ENCODE assay signal across 8 mouse cellular contexts in genomic region chr13:51975330-51975729, GRCm38 (mm10).
DNase-seq lines count a peak whose midpoint lies in the region; ATAC-seq and TF ChIP-seq lines count a peak whose summit lies in the region.

No protein-coding gene starts in this region.

- no peak; the same call in 1 of the 2 replicates for ATAC-seq in heart, embryonic 13.5 days (ENCODE audit: extremely low read depth, insufficient number of reproducible peaks, low FRiP score, low TSS enrichment)
- ATAC-seq in limb, embryonic 13.5 days (ENCODE audit: low FRiP score, low read depth) = no peak

- peaks cover 61% of the 10 kb centered on the region for H3K4me1 ChIP-seq in heart, embryonic 13.5 days
- peaks cover 61% of the 10 kb centered on the region for H3K4me1 ChIP-seq in limb, embryonic 13.5 days

- intact Hi-C loops in heart, postnatal 25 days (cut with DNase I) = loop anchor here (2.0 to 5.0 kb wide), 3 partner anchors 43 to 131 kb away; no protein-coding TSS in a partner anchor

- H3K27me3 ChIP-seq in heart, embryonic 13.5 days (replicated peaks) = no peaks in the 10 kb centered on the region
- H3K27me3 ChIP-seq in limb, embryonic 13.5 days = no peaks in the 10 kb centered on the region

- H3K36me3 ChIP-seq in heart, embryonic 13.5 days = no peaks in the 10 kb centered on the region
- H3K36me3 ChIP-seq in limb, embryonic 13.5 days = no peaks in the 10 kb centered on the region

- H3K27ac ChIP-seq in heart, embryonic 13.5 days (replicated peaks) = peak overlapping the region; percentile 90
- peak overlapping the region; percentile 88 for H3K27ac ChIP-seq in limb, embryonic 13.5 days
- H3K27ac ChIP-seq in layer of hippocampus, adult 2 months = no peak overlapping the region

- H3K9me3 ChIP-seq in heart, embryonic 13.5 days = peaks cover 8% of the 10 kb centered on the region
- peaks cover 9% of the 10 kb centered on the region; the same call in 1 of the 2 replicates for H3K9me3 ChIP-seq in limb, embryonic 13.5 days

- 60% methylated on average over 10 of the region's 10 CpGs for WGBS in heart, embryonic 13.5 days
- WGBS in limb, embryonic 13.5 days = 43% methylated on average over 10 of the region's 10 CpGs

- H3K9ac ChIP-seq in heart, embryonic 13.5 days = peak overlapping the region; percentile 73; the same call in 1 of the 2 replicates
- no peak overlapping the region for H3K9ac ChIP-seq in limb, embryonic 13.5 days

- peak; percentile 95 for DNase-seq in heart, adult 11 months
- DNase-seq in heart, postnatal 25 days (ENCODE audit: low spot score) = no peak
- peak; percentile 42 for DNase-seq in ES-CJ7 (ENCODE audit: low read depth, low spot score)
- DNase-seq in MN1 (ENCODE audit: low spot score) = no peak
- no peak for DNase-seq in layer of hippocampus, adult 2 months (ENCODE audit: low spot score in 2 of 2)
- DNase-seq in cerebellum, adult 9-10 months = no peak

- TF ChIP-seq CTCF in layer of hippocampus, adult 2 months (conservative IDR thresholded peaks at IDR 0.05) = no peak

- H3K4me3 ChIP-seq in heart, embryonic 13.5 days = no peak overlapping the region
- H3K4me3 ChIP-seq in limb, embryonic 13.5 days = no peak overlapping the region
- H3K4me3 ChIP-seq in layer of hippocampus, adult 2 months = no peak overlapping the region

- H3K4me2 ChIP-seq in heart, embryonic 13.5 days = peak overlapping the region; percentile 41; the same call in 1 of the 2 replicates
- H3K4me2 ChIP-seq in limb, embryonic 13.5 days (replicated peaks) = peak overlapping the region; percentile 37

Comparison
In these comparisons a context has a peak if more than half of its experiments do, and no peak if none do; other contexts are left out.
1. DNase-seq: peak in heart, adult 11 months (single experiment) and ES-CJ7 (single experiment); none in heart, postnatal 25 days (single experiment), MN1 (single experiment), layer of hippocampus, adult 2 months (0 of 2) and cerebellum, adult 9-10 months (single experiment).